Mouse (Mus musculus) megakaryocyte-erythroid progenitor cell, adult 5-6 weeks (primary cell): Measurements from ENCODE around the gene Hnrnpll. TPM values are rescaled to one million over a fixed set of nuclear protein-coding genes. Genes with fewer than 3 reads are reported as not detected.
"Not testable (repeated sequence)": the region's sequence is repeated elsewhere in the genome, so short reads cannot be mapped to it uniquely, and the experiment has no call there.

Experiments used
- ATAC-seq: replicated peaks from 2 replicates; pipeline ENCODE4 v1.8.0; 2016; ENCODE audit warnings: mild to moderate bottlenecking, inconsistent platforms; ENCODE audit not compliant: severe bottlenecking, poor library complexity, low FRiP score, low TSS enrichment
- total RNA-seq, 2 experiments: library from RNA; stranded (forward) in 1 of 2; stranded (reverse) in 1 of 2; fragments of 200-1000, 215-1000 nt in 1 of 2; fragments of >200 nt in 1 of 2; fragmentation: Nextera tagmentation in 1 of 2; gene quantifications; 2 replicates each; pipeline ENCODE4 v1.2.3; 2014 to 2017

The Hnrnpll gene
- total RNA-seq, 2 experiments from 2014 or later = 72.3 to 80.8 TPM

DNA sequence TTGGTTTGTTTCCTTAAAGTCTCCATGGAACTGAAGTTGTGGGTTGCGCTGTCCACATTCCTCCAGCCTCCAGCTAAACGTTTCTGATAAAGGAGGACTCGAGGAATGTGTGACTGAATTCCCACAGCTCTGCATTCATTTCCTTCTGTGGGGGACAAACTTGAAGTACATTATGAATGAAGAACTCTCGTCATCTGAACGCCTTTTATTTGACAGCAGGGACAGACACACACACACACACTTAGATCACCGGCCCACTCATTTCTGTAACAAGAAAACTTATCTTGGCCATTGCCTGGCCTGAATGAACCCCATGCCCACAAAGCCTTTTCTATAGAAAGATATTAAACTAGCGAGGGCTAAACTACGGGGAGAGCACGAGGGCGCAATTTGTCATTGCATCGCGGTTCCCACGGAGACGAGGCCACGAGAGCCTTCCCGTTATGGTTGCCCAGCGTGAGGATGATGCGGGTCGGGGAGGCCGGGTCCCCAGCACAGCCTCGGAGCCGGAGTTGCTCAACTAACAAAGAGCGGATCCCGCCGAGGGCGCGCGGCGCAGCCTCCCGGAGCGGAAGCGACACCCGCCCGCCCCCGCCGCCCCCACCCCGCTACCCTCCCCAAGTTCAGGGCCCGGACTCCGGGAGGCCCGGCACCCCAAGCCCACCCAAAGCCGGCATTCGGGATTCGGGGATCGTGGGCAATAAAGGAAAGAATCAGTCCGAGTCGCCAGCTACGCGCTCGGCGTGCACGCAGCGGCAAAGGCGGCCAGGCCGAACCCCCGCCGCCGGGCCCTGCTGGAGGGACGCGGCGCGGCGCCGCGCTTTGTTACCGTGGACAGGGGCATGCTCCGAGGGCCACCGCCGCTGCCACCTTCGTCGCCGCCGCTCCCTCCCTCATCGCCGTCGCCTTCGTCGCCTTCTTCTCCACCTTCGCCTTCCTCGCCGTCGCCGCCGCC is 1.0 kb downstream of the Hnrnpll start:
- no peak for ATAC-seq

DNA sequence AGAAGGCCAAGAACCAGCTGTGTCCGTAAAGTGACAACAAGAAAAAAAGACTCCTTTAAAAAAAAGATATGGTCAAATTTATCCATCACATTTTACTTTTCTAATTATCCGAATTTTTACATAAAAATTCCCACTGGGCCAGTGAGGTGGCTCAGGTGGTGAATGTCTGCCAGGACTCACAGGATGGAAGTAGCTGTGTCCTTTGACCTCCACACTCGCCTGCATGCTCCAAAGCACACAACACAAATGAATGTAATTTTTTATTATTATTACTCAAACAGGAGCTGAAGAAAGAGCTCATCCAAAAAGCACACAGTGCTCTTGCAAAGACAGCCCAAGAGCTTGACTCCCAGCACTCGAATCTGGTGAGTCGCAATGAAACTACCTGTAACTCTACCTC is 2.0 kb downstream of the Hnrnpll start:
- no peak for ATAC-seq

DNA sequence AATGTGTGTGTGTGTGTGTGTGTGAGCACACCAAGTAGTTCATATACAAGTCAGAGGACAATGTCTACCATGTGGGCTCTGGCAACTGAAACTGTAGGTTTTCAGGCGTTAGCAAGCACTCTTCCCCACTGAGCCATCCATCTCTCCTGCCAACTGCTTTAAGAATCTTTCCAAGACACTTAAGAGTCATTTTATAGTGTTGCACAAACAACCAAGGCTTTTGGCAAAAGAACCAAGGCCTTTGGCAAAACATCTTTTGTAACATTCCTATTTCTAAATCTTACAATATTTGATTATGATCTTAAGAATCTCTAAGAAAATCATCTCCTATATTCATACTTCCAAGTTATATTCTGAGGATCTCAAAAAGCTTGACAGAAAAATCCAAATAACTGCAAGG is 2.4 kb downstream of the Hnrnpll start:
- ATAC-seq = no peak

DNA sequence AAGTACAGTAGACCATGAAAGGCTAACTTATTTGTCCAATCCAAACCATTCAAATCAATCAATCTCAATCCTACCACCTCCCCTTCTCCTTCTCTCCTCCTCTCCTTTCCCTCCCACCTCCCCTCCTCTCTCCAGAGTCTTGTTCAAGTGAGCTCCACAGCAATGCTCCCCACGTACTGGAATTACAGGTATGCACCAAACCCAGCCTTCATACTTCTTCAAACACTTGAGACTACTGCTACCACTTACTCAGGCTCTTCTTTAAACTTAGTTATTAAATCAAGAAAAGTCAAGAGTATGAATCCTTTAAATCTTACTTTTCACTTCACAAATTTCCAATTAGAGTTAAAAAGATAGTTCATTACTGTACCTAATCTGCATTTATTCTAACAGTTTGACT is 3.6 kb downstream of the Hnrnpll start:
- ATAC-seq = no peak

DNA sequence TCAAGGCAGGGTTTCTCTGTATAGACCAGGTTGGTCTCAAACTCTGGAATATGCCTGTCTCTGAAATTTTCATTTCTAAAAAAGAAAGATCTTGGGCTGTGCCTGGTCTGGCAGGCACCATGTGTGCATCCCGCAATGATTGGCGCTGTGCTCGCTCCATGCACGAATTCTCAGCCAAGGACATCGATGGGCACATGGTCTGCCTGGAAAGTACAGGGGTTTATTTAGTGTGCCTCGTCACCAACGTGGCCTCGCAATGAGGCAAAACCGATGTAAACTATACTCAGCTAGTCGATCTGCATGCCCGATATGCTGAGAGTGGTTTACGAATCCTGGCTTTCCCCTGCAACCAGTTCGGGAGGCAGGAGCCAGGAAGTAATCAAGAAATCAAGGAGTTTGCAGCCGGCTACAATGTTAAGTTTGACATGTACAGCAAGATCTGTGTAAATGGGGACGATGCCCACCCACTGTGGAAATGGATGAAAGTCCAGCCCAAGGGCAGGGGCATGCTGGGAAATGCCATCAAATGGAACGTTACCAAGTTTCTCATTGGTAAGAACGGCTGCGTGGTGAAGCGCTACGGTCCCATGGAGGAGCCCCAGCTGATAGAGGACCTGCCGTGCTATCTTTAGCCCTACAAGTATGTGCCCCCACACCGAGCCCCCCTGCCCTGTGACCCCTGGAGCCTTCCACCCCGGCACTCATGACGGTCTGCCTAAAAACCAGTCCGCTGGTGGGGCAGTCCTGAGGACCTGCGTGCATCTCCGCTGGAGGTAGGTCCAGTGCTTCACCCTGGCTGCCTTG is 8.0 kb downstream of the Hnrnpll start:
- no peak for ATAC-seq

DNA sequence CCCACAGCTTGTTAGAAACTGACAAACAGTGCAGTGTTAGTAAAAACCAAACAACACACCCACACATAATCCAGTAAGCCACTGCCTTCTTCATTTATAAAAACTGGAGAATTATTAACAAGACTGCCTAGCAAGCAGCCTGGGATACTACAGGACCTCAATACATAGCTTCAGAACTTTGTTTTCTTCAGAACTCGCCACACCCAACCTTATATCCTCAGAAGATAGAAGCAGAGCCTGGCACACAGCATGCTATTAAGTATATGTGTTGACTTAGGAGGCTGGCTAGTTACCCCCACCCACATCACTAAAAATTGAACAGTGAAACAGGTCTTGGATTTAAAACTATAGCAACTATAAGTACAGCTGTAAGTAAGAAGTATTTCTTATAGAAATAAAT is 10.5 kb downstream of the Hnrnpll start:
- ATAC-seq = no peak

DNA sequence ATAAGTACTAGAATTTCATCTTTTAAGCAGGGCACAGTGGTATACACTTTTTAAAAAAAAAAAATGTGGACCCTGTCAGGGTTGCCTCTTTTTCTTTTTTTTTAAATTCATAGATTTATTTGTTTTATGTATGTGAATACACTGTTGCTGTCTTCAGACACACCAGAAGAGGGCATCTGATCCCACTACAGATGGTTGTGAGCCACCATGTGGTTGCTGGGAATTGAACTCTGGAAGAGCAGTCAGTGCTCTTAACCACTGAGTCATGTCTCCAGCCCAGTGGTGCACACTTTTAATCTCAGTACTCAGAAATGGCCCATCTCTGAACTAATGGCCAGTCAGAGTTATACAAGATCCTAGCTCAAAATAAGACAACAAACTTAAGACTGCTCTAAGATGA is 12.8 kb downstream of the Hnrnpll start:
- not testable (repeated sequence) for ATAC-seq

DNA sequence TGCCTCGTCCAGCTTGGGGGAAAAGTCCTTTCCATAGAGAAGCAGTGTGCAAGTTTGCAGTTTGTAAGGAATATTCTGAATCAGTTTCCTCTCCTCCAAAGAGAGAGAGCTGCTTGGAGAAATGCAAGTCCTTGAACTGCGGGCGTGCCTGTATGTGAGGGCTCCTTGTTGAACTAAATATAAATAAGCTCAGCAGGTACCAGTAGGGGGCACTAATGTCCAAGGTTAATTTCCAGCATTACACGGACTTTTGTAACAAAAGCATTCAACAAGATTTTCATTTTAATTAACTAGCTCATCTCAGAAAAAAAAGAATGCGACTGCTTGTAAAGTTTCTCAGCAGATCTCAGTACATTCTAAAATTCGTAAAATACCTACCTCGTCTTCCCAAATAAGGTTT is 13.9 kb downstream of the Hnrnpll start:
- ATAC-seq = peak; percentile 73

DNA sequence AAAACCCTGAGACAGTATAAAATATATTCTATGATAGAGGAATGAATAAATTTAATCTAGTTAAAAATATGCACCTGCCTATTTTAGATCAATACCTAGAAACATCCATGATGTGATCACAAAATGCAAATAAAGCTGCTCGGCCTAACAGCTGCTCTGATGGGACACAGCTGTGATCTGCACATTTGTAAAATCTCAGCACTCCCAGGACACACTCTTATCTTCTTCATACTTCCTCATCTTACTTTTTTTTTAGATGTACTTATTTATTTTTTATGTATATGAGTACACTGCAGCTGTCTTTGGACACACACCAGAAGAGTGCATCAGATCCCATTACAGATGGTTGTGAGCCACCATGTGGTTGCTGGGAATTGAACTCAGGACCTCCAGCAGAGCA is 20.4 kb downstream of the Hnrnpll start:
- no peak for ATAC-seq

DNA sequence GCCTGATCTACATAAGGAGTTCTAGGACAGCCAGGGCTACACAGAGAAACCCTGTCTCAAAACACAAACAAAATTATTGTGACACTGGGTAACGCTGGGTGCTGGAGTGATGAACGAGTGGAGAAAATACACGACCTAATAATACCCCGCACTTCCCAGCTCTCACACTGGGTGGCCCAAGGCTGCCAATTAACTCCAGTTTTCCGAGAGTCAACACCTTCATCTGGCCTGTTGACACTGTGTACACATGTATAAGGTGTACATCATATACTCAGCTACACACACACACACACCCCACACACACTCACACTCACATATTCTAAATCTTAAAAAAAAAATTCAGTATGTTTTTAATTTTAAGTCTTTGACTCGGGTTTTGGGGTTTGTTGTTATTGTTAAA is 33.5 kb downstream of the Hnrnpll start:
- no peak for ATAC-seq

DNA sequence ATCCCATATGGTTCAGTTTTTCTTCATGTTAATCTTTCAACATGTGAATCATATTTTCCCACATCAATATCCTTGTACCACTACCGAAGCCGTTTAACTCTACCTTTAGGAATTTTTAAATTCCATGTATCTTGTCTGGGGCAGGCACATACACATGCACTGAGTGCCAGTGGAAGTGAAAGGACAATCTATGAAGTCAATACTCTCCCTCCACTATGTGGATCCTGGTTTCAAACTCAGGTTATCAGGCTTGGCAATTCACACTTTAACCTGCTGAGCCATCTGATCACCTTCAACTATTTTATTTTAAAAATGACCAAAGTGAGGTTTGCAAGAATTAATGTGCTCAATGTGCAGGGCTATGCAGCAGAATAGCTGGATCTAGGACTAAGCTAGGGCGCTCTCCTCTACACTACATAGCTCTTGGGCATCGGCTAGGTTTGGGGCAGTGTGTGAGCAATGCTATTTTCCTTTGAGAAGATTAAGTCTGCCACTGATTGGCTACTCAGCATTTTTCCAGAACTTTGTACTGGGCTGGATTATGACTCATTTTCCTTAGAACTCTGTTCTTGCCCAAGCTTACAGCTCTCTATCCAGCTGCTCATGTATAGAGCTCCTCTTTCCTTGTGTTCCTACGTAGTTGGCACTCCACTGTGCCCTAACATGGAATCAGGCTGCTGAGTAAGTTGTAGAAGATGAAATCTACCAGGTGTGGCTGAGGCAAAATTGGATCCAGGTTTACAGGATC is 35.8 kb downstream of the Hnrnpll start:
- no peak for ATAC-seq

DNA sequence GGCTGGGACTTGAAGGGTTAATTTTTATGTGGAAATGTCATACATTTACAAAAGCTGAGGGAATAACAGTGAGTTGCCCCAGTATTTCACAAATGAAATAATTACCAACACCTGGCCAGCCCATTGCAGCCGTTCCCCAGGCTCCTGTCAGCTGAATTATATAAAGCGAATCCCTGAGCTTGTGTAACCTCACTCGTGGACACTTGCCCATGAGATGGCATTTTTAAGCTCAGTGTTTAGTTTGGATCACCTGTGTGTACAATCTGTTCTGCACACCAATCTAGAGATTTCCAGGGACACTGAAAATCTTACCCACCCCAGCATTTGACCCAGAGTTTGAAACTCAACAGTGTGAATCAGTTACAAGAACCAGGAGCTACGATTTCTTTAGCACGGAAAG is 40.0 kb downstream of the Hnrnpll start:
- no peak for ATAC-seq

DNA sequence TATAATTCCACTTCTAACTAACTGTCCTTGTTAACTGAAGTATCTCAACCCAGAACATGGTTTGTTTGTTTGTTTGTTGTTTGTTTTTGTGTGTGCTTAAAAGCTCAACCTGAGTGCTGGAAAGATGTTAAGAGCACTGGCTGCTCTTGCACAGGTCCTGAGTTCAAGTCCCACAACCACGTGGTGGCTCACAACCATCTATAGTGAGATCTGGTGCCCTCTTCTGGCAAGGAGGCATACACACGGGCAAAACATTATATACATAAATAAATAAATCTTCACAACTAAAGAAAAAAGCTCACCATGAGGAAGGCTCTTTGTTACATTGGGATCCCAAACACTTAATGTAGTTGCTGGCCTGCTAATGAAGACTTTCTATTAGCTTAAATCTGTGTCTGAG is 41.6 kb downstream of the Hnrnpll start:
- ATAC-seq = no peak

DNA sequence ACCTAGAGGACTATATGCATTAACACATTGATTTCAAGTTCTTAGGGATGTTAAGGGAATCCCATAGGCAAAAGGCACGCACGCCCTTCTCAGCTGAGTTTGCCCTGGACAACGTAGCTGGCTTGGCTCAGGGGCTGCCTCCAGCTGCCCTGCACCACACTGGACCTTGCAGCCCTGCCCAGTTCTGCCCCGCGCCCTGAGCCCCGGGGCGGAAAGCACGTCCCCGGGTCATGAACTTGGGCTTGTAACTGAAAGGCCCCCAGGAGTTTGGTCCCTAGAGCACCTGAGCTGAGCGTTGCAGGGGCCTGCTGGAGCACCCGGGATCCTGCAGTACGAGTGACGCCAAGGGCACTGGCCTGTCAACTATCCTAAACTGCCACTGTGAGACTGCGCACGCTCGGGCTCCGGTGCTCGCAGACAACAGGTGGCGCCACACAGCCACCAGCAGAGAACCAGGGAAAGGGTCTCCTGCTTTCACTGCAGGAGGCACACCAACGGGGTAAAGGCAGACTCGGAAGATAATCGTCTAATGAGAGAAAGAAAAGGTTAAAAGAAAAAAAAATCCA is 43.1 kb downstream of the Hnrnpll start:
- no peak; the same call in 1 of the 2 replicates for ATAC-seq

DNA sequence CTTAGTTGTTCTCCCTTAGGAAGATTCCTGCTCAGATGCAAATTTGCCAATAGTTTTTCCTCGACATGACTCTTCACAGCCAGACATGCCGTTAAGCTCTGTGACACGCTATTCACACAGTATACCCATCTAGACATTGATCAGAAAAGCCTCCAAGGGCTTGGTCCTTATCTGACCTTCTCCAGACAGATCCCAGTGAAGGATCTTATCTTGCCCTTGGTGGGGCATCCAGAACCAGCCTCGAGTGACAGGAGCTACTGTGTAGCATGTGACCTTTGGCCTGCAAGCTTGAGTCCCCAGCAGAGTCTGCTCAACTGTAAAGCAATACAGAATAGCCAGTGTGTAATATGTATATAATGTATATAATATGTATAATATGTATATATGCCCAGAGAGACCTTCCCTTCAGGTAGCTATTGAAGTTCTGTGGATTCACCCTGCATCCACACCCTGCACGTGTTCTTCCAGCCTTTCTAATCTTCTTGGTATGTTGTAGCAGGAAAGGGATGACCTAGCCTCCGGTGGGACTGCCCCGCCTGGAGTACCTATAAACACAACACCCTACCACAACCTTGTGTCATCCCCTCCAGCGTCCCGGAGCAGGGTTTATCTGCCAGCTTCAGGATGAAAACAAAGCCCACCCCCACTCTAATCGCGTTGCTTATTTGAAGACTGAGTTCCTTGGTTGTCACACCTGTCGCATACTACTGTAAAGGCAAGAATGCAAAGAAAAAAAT is 43.7 kb downstream of the Hnrnpll start:
- ATAC-seq = no peak

DNA sequence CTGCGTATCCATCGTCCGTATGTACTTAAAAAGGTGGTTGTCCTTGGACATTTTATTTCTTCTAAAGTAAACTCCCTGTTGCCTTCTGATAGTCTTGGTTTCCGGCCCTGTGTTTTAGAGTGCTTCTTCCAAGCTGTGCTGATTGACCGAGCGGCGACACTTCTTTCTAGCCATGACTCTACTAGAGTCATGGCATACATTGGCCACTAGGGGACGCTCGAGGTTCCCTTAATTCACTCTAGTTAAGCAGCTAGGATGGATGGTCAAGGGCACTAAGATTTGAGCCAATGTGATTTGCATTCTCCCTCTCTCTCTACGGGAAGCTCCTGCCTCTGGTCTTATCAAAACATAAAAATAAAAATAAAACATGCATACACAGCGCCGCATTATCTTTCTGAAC is 44.7 kb downstream of the Hnrnpll start:
- peak; percentile 48 for ATAC-seq

DNA sequence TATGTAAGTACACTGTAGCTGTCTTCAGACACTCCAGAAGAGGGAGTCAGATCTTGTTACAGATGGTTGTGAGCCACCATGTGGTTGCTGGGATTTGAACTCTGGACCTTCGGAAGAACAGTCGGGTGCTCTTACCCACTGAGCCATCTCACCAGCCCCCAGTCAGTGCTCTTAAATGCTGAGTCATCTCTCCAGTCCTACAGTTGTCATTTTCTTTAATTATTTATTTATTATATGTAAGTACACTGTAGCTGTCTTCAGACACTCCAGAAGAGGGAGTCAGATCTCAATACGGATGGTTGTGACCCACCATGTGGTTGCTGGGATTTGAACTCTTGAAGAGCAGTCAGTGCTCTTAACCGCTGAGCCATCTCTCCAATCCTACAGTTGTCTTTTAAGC is 45.7 kb downstream of the Hnrnpll start:
- not testable (repeated sequence) for ATAC-seq

DNA sequence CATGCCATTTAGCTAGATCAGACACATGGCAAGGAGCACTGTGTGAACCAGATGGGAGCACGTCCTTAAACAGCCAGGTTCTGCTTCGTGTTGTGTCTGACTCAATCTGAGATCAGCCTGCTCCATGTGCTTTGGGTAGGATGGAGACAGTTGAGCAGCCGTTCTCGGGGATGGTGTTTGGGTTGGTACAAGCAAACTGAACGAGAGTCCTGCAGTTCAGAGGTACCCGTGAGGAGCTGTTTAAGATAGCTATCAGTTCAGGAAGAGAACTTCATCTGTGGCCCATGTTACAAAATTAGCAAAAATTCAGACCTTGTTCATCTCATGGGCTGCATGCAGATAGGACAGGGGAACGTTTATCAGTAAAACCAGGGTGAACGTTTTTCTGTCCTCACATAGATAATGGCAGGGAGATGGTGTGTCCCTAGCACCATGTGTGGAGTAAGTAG is 47.7 kb downstream of the Hnrnpll start:
- ATAC-seq = peak; percentile 85

DNA sequence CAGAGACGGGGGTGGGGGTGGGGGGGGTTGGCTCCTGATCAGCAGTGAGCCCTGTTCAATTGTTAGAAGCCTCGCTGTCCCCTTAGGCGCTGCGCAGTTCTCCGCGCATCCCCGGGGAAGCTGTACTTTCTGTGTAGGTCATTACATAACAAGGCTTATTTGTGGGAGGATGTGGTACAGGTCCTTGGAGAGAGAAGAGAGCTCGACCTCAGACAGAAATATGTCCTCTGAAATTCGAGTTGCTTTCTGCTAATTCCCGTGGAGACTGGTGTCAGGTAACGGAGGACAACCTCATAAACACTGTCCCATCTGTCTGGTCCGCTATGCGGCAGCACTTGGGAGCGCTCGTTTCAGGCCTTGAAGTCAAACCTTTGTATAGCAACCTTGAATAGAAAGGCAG is 52.2 kb downstream of the Hnrnpll start:
- ATAC-seq = no peak
